Mouse (Mus musculus): ENCODE measurements around the gene Fam53a. TPM values are rescaled to one million over a fixed set of nuclear protein-coding genes. Genes with fewer than 3 reads are reported as not detected.
A peak's percentile ranks its signal among the peaks of the same experiment; 100 is the strongest.

Fam53a gene
- polyA plus RNA-seq, 1 experiment from 2014 or later = 64.4 TPM

DNA sequence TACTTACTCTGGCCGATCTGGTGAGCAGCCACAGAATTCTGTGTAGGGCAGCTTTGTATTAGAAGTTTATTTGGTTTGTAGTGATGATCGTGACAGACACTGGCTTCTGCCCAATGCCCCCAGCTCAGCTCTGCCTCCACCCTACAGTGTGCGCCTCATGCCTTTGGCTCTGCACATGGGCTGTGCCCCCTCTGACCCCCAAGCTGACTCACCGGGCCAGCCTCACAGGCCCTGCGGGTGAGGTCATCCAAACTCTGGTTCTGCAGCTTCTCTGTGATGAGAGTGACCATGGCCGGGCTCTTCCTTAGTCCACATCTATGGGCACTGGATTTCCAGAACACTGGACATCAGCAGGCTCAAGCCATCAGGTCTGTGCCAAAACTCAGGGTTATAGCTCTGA lies 15.0 kb downstream of the Fam53a start:
- H3K9ac ChIP-seq = no peak overlapping the region
- 76% methylated on average over 6 of the region's 6 CpGs for WGBS
- no peak for ATAC-seq (ENCODE audit: insufficient read depth)
- H3K27me3 ChIP-seq (ENCODE audit: insufficient read depth, low read length) = no peaks in the 10 kb centered on the region
- peaks cover 37% of the 10 kb centered on the region for H3K36me3 ChIP-seq (ENCODE audit: insufficient read depth)
- TF ChIP-seq CTCF (IDR thresholded peaks at IDR 0.05; ENCODE audit: low read depth) = no peak
- H3K4me2 ChIP-seq = no peak overlapping the region
- no peak for DNase-seq
- no peak overlapping the region for H3K4me3 ChIP-seq (ENCODE audit: low read depth, low read length)
- no peaks in the 10 kb centered on the region for H3K4me1 ChIP-seq (ENCODE audit: insufficient read depth)
- no peaks in the 10 kb centered on the region for H3K9me3 ChIP-seq (ENCODE audit: low read depth, low read length)
- H3K27ac ChIP-seq (ENCODE audit: low read depth) = no peak overlapping the region

DNA sequence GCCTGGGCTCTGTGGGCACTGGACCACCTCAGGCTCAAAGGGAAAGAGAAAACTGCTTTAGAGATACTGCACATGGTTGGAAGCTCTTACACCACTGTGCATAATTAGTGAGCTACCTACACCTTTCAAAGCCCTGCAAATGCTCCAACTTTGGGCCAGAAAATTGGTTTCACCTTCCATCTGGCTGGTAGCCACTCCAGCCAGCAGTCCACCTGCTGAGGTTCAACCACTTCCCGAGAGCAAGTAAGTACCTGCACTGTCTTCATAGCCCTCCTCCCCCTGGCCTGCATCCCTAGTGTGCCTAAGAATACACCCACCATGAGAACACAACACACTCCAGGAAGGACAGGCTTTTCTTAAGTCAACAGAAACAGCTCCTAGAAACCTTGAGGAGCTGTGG lies 17.6 kb downstream of the Fam53a start:
- ATAC-seq (ENCODE audit: insufficient read depth) = no peak
- TF ChIP-seq CTCF (IDR thresholded peaks at IDR 0.05; ENCODE audit: low read depth) = no peak
- Histone ChIP-seq H3K9ac (no peak overlapping the region), H3K27me3 (ENCODE audit: insufficient read depth, low read length) (no peaks in the 10 kb centered on the region), H3K4me3 (ENCODE audit: low read depth, low read length) (no peak overlapping the region), H3K4me2 (no peak overlapping the region), H3K4me1 (ENCODE audit: insufficient read depth) (no peaks in the 10 kb centered on the region), H3K9me3 (ENCODE audit: low read depth, low read length) (no peaks in the 10 kb centered on the region), H3K27ac (ENCODE audit: low read depth) (no peak overlapping the region), H3K36me3 (ENCODE audit: insufficient read depth) (peaks cover 60% of the 10 kb centered on the region)
- 74% methylated on average over 1 of the region's 1 CpGs for WGBS
- no peak for DNase-seq

- no peak overlapping the region for H3K4me3 ChIP-seq (ENCODE audit: low read depth, low read length)
- no peak for DNase-seq
- H3K4me2 ChIP-seq = no peak overlapping the region
- no peaks in the 10 kb centered on the region for H3K27me3 ChIP-seq (ENCODE audit: insufficient read depth, low read length)
- no peak for TF ChIP-seq CTCF (IDR thresholded peaks at IDR 0.05; ENCODE audit: low read depth)
- H3K9ac ChIP-seq = no peak overlapping the region
- no peaks in the 10 kb centered on the region for H3K4me1 ChIP-seq (ENCODE audit: insufficient read depth)
- ATAC-seq (ENCODE audit: insufficient read depth) = no peak
- H3K36me3 ChIP-seq (ENCODE audit: insufficient read depth) = peaks cover 71% of the 10 kb centered on the region
- H3K9me3 ChIP-seq (ENCODE audit: low read depth, low read length) = no peaks in the 10 kb centered on the region
- H3K27ac ChIP-seq (ENCODE audit: low read depth) = no peak overlapping the region
- WGBS = 75% methylated on average over 1 of the region's 1 CpGs
These were observed 20.2 kb downstream of the Fam53a start for GRCm38 (mm10) chr5:33609226-33609625.

- Histone ChIP-seq H3K36me3 (ENCODE audit: insufficient read depth) (peaks cover 62% of the 10 kb centered on the region), H3K4me3 (ENCODE audit: low read depth, low read length) (no peak overlapping the region), H3K9ac (no peak overlapping the region), H3K9me3 (ENCODE audit: low read depth, low read length) (no peaks in the 10 kb centered on the region), H3K4me2 (no peak overlapping the region), H3K4me1 (ENCODE audit: insufficient read depth) (no peaks in the 10 kb centered on the region), H3K27me3 (ENCODE audit: insufficient read depth, low read length) (no peaks in the 10 kb centered on the region), H3K27ac (ENCODE audit: low read depth) (no peak overlapping the region)
- no peak for DNase-seq
- WGBS = 91% methylated on average over 15 of the region's 15 CpGs
- ATAC-seq (ENCODE audit: insufficient read depth) = no peak
- TF ChIP-seq CTCF (IDR thresholded peaks at IDR 0.05; ENCODE audit: low read depth) = no peak
These were observed 22.0 kb downstream of the Fam53a start for GRCm38 (mm10) chr5:33607434-33607833.

DNA sequence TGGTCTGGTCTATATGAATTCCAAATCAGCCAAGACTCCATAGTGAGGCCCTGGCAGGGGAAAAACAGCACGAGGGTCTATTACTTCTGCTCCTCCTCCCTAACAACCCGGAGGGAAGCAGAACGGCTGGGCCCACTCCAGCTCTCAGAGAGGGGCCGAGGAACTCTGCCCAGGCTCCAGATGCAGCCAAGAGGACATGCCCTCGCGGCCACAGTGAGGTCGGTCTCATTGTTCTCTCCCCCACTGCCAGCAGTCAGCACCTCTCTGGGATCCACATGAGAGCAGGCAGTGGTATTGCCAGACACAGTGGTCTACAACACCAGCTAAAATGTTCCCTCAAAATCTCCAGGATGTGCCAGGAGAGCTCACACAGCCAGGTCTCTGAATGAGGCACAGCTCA lies 22.8 kb downstream of the Fam53a start:
- no peak overlapping the region for H3K27ac ChIP-seq (ENCODE audit: low read depth)
- no peak for DNase-seq
- H3K9me3 ChIP-seq (ENCODE audit: low read depth, low read length) = no peaks in the 10 kb centered on the region
- H3K27me3 ChIP-seq (ENCODE audit: insufficient read depth, low read length) = no peaks in the 10 kb centered on the region
- no peak overlapping the region for H3K9ac ChIP-seq
- no peaks in the 10 kb centered on the region for H3K4me1 ChIP-seq (ENCODE audit: insufficient read depth)
- H3K4me2 ChIP-seq = no peak overlapping the region
- no peak for ATAC-seq (ENCODE audit: insufficient read depth)
- peaks cover 62% of the 10 kb centered on the region for H3K36me3 ChIP-seq (ENCODE audit: insufficient read depth)
- TF ChIP-seq CTCF (IDR thresholded peaks at IDR 0.05; ENCODE audit: low read depth) = no peak
- no peak overlapping the region for H3K4me3 ChIP-seq (ENCODE audit: low read depth, low read length)
- 75% methylated on average over 7 of the region's 7 CpGs for WGBS

DNA sequence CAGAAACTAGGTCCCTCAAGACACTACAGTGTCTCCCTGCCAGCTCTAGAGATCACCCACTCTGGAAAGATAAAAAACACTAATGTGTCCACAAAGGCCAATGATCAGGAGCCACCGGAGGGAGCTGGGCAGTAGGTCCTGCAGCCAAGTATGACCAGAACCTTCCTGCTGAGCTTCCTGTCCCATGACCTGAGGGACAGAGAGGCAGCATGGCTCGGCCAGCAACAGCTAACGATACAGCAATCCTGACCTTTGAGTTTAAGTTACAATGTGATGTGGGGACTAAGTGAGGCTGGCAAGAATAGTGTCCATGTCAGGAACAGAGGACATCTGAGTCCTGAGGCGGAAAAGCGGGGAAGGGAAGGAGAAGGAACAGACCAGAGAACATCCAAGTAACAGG lies 24.1 kb downstream of the Fam53a start:
- no peaks in the 10 kb centered on the region for H3K4me1 ChIP-seq (ENCODE audit: insufficient read depth)
- whole genome bisulfite sequencing = 86% methylated on average over 5 of the region's 5 CpGs
- H3K27me3 ChIP-seq (ENCODE audit: insufficient read depth, low read length) = no peaks in the 10 kb centered on the region
- H3K9ac ChIP-seq = no peak overlapping the region
- H3K9me3 ChIP-seq (ENCODE audit: low read depth, low read length) = no peaks in the 10 kb centered on the region
- no peak for TF ChIP-seq CTCF (IDR thresholded peaks at IDR 0.05; ENCODE audit: low read depth)
- H3K27ac ChIP-seq (ENCODE audit: low read depth) = no peak overlapping the region
- DNase-seq (no peak), ATAC-seq (ENCODE audit: insufficient read depth) (no peak)
- no peak overlapping the region for H3K4me3 ChIP-seq (ENCODE audit: low read depth, low read length)
- no peak overlapping the region for H3K4me2 ChIP-seq
- H3K36me3 ChIP-seq (ENCODE audit: insufficient read depth) = peaks cover 58% of the 10 kb centered on the region

DNA sequence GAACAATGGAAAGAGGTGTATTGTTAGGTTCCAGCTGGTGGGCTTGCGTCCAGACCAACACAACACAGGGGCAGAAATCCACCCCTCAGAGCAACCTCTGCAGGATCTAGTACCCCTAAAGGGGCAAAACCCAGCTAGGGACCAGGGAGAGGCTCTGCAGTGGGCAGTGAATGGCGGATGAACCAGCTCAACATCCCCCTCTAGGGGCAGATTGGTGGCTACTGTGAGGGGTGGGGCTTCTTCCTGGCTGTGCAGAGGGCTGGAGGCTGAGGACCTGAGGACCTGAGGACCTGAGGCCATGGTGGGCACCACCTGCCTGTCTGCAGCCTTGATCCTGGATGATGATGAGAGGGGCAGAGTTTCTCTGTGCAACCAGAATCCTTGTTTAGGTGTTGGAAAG lies 35.8 kb downstream of the Fam53a start:
- peak; percentile 25 for DNase-seq
- Histone ChIP-seq H3K4me3 (ENCODE audit: low read depth, low read length) (no peak overlapping the region), H3K9me3 (ENCODE audit: low read depth, low read length) (no peaks in the 10 kb centered on the region), H3K4me1 (ENCODE audit: insufficient read depth) (no peaks in the 10 kb centered on the region), H3K27ac (ENCODE audit: low read depth) (no peak overlapping the region), H3K9ac (no peak overlapping the region), H3K4me2 (no peak overlapping the region), H3K36me3 (ENCODE audit: insufficient read depth) (peaks cover 9% of the 10 kb centered on the region), H3K27me3 (ENCODE audit: insufficient read depth, low read length) (no peaks in the 10 kb centered on the region)
- WGBS = 44% methylated on average over 2 of the region's 2 CpGs
- ATAC-seq (ENCODE audit: insufficient read depth) = no peak
- peak; percentile 44; the same call in 1 of the 2 replicates for TF ChIP-seq CTCF (IDR thresholded peaks at IDR 0.05; ENCODE audit: low read depth)

Data from lung, embryonic 14.5 days (tissue).